Mouse (Mus musculus) large intestine, adult 2 months (tissue): ENCODE measurements around the gene Gzmn. TPM values are rescaled to one million over a fixed set of nuclear protein-coding genes. Genes with fewer than 3 reads are reported as not detected.
"Not testable (repeated sequence)": the region's sequence is repeated elsewhere in the genome, so short reads cannot be mapped to it uniquely, and the experiment has no call there.

Source experiments
- DNase-seq: peaks from one replicate; pipeline ENCODE4 v3.0.0-alpha.2; 2012; ENCODE audit warnings: low read depth, low spot score
- WGBS: fragments of 180-500 bp; shearing (Covaris S2); methylation state at CpG from one replicate; pipeline ENCODE4 v1.1.7; 2018; 5-methylcytosine and 5-hydroxymethylcytosine counted together
- polyA plus RNA-seq: library from polyadenylated mRNA; depleted of rRNA; stranded (reverse); fragments of >200 nt; gene quantifications from 2 replicates; pipeline ENCODE4 v1.2.3, GENCODE M21; 2012; rRNA removed

The Gzmn gene
- polyA plus RNA-seq, result not detected in 2 replicates

DNA sequence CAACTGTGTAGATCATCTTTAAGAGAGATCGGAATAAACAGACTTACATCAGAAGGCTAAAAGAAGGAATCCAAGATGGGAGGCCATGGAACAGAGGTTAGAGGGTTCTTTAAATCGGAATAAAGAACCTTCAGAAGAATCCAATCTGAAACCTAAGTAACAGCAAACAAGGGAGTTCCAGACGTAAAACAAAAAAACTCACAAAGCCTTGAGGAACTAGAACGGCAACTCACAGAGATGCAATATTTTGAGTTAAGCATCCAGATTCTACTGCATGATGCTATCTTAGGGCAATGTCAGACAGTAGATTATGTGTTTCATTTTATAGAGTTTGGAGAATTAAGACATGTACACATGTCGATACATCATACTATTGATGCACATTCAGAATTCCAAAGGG lies at the start of gene Gzmn:
TSS of gene Gzmn (minus strand) at position 101 of the 400 bp plus-strand sequence.
- no peak for DNase-seq
- 83% methylated on average over 5 of the region's 5 CpGs for WGBS

- DNase-seq, result no peak
- WGBS, result 90% methylated on average over 4 of the region's 4 CpGs
Observed at GRCm38 (mm10) chr14:56211317-56211716, 36.9 kb upstream of the Gzmn start, which contains the start of gene Gzmf. Gzmf (minus strand) TSS chr14:56211417.

- no peak for DNase-seq
- WGBS, result 74% methylated on average over 1 of the region's 1 CpGs
Observed at GRCm38 (mm10) chr14:56205613-56206012, 31.2 kb upstream of the Gzmn start.

GRCm38 (mm10) chr14:56205021-56205420 lies 30.6 kb upstream of the Gzmn start:
- 35% methylated on average over 5 of the region's 5 CpGs for WGBS
- not testable (repeated sequence) for DNase-seq

DNA sequence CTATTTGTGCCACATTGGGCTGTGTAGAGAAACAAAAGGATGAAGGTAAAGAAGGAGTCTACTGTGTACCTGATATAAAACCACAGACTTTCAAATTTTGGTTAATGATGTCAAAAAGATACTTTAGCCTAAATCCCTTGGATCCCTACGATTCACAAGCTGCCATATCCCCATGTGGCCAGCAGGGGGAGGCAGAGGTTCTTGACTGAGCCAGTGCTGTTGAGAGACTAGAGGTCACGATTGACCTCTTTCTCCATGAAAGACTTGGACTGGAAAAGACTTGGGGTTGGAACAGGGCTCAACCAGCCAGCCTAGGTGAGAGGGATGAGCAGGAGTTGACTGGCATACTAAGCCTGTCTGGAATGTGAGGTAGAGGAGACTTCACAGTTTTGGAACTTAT lies 29.6 kb upstream of the Gzmn start:
- 9% methylated on average over 2 of the region's 2 CpGs for WGBS
- peak; percentile 11 for DNase-seq

DNA sequence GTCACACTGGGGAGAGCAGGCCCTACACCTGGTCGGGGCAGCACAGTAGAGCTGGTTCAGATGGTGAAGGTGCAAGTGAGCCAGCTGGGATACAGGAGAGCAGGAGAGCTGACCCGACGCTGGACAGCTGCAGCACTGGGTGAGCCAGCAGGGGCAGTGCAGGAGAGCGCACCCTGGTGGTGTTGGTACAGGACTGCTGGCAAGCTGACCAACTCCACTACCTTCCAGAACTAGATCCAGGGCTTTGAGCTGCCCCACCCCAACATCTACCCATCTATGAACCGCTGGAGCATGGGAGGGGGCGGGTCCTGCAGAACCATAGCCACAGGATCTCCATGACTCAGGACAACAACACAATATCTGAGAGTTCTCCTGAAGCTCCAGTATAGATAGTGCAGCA lies 12.5 kb upstream of the Gzmn start:
- 43% methylated on average over 6 of the region's 6 CpGs for WGBS
- DNase-seq, result no peak

- DNase-seq, result no peak
- WGBS, result 74% methylated on average over 5 of the region's 5 CpGs
Observed at GRCm38 (mm10) chr14:56186521-56186920, 12.1 kb upstream of the Gzmn start.

DNA sequence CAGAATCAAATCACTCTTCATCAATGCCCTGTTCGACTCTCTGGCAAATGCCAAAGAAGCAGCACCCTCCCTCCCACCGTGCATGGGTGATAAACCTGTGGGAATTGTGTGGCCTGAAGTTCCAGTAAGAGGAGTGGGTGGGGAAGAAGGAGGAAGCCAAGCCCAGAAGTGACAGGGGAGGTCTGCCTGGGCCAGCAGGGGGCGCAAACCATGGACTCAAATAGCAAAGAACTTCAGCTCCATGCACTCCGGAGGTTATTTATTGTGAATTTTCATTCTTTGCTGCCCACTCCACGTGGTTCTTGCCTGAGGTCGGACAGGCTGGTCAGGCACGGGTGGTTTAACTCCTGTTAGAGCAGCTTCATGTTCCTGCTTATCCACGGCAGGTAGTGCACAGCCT lies 3.3 kb upstream of the Gzmn start:
- WGBS, result 27% methylated on average over 8 of the region's 8 CpGs
- DNase-seq, result not testable (repeated sequence)

DNA sequence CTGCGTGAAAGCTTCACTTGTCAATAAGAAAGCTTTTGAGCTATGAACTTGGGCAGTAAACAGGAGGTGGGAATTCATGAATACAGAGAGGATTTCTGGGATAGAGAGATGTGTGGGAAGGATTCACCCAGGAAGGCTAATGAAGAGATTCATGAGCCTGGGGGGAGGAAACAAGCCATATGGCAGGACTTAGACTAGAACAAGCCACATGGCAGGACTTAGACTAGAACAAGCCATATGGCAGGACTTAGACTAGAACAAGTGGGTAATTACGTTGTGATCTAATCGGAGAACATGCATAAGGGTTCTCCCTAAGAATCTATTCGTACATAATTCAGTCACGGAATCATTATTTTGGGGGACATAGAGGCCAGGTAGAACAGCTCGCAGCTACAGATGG lies 1.0 kb downstream of the Gzmn start:
- 91% methylated on average over 6 of the region's 6 CpGs for WGBS
- no peak for DNase-seq

GRCm38 (mm10) chr14:56172744-56173143 lies 1.7 kb downstream of the Gzmn start:
- DNase-seq, result no peak
- 86% methylated on average over 5 of the region's 5 CpGs for WGBS

GRCm38 (mm10) chr14:56168009-56168408 lies 6.4 kb downstream of the Gzmn start:
- DNase-seq, result no peak
- WGBS, result 68% methylated on average over 6 of the region's 6 CpGs

DNA sequence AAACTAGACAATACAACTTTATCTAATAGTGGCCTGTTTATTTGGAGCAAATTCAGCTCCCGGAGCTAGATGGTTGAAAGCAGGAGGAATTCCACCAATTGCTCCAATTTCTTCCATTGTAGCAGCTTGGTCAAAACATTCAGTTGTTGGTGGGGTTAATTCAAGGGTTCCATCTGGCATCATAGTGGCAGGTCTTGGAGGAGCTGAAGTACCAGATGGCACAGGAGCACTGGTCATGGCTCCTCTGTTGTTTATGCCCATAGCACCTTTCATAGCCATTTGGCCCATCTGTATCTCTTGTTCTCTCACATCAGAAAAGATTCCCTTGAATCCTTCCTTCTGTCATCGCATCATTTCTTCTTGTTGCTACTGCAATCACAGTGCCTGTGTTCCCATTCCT lies 12.3 kb downstream of the Gzmn start:
- DNase-seq, result no peak
- 79% methylated on average over 2 of the region's 2 CpGs for WGBS

GRCm38 (mm10) chr14:56159479-56159878 lies 14.9 kb downstream of the Gzmn start, which contains the start of gene Gzmg:
Gzmg (minus strand) TSS chr14:56159579.
- DNase-seq, result not testable (repeated sequence)
- 80% methylated on average over 2 of the region's 2 CpGs for WGBS

- no peak for DNase-seq
- 54% methylated on average over 2 of the region's 2 CpGs for WGBS
Observed at GRCm38 (mm10) chr14:56155340-56155739, 19.1 kb downstream of the Gzmn start.

DNA sequence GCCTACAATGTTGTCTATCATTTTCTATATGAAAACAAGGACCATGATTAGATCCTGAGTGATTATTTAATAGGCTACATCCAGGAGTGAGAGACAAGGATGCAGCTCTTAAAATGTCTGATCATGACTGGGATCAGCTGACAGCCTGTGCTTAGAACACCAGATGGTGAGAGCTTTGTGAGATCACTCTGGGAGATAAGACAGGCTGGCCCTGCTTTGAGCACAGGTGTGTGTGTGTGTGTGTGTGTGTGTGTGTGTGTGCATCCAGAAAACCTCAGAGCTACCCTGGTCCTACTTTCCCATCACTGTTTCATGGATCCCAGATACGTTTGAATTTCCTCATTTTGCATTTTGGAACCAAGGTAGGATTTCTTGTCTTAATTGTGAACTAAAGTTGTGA lies 40.7 kb downstream of the Gzmn start:
- DNase-seq, result not testable (repeated sequence)
- 68% methylated on average over 1 of the region's 1 CpGs for WGBS

GRCm38 (mm10) chr14:56132508-56132907 lies 41.9 kb downstream of the Gzmn start, which contains the start of gene Gzmd:
Gzmd (minus strand) TSS chr14:56132608.
- 64% methylated on average over 2 of the region's 2 CpGs for WGBS
- DNase-seq, result not testable (repeated sequence)

- WGBS, result 47% methylated on average over 3 of the region's 3 CpGs
- no peak for DNase-seq
Observed at GRCm38 (mm10) chr14:56128341-56128740, 46.1 kb downstream of the Gzmn start.

- no peak for DNase-seq
- WGBS, result 88% methylated on average over 3 of the region's 3 CpGs
Observed at GRCm38 (mm10) chr14:56123516-56123915, 50.9 kb downstream of the Gzmn start.

DNA sequence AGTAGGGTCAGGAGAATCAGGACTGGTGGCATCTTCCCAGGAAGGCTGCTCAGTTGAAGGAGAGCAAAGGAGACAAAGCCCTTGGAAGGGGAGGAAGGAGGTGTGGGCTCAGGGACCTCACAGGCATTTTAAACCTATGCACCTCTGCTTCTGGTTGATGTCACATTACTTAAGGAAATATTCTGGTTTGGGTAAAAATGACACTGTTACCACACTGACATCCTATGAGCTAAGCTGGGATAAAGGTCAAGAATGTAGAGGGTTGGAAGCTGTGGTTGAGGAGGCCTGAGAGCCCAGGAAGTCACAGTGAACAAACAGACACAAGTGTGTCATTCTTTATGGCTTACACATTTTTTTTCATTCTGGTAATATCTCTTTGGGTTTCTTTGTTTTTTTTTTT lies 53.9 kb downstream of the Gzmn start, which contains the start of gene Gzme:
TSS of gene Gzme (minus strand) at position 101 of the 400 bp plus-strand sequence.
- DNase-seq, result no peak
